Mouse (Mus musculus): ENCODE measurements around the gene Tstd3. TPM values are rescaled to one million over a fixed set of nuclear protein-coding genes. Genes with fewer than 3 reads are reported as not detected.

Tstd3 gene
- polyA plus RNA-seq, 1 experiment, result 6.4 TPM

DNA sequence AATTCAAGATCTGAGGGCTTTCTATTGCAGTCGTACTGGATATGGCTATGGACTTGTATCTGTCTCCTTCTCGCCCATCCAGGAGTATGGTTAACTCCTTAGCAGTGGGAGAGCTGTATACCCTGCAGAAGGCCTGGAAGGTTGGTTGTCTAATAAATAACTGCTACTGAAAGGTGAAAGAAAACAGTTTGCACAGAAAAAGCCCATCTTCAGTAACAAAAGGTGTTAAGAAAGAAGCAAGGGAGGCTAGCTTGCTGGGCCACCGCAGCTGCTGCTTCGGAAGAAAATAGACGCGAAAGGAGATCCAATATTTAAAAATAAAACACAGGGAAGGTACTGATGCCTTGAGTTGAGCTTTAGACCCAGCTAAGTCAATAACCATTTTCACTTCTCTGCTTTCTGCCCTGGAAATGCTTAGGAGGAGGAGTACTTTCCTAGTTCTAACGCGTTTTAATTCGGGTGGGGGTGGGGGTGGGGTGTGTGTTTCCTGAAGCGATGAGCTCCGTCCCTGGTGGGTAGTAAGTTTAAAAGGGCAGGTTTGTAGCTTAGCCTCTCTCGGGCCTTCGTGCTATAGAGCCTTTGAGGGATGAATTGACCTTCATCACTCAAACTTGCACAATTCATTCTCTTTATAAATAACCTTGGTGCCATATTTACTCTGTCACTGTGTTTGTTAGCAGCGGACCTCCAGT is 695 bp downstream of the Tstd3 start:
- Histone ChIP-seq H3K27me3 (ENCODE audit: control insufficient read depth, insufficient read depth, insufficient read length) (no peaks in the 10 kb centered on the region), H3K79me3 (ENCODE audit: low read depth) (no peaks in the 10 kb centered on the region), H3K36me3 (ENCODE audit: control insufficient read depth, insufficient read depth) (no peaks in the 10 kb centered on the region), H3K79me2 (ENCODE audit: control insufficient read depth, insufficient read depth) (no peaks in the 10 kb centered on the region), H3ac (ENCODE audit: control insufficient read depth, insufficient read length, low read depth) (peak overlapping the region; percentile 69), H3K4me3 (ENCODE audit: insufficient read depth, poor library complexity, severe bottlenecking) (peak overlapping the region; percentile 52)
- TF ChIP-seq CTCF (IDR thresholded peaks at IDR 0.05; ENCODE audit: control insufficient read depth, insufficient read depth, insufficient read length), result no peak
- no peak for TF ChIP-seq USF1 (IDR thresholded peaks at IDR 0.05; ENCODE audit: low read depth)
- no peak for TF ChIP-seq FOSL1 (IDR thresholded peaks at IDR 0.05; ENCODE audit: insufficient read depth, low read length, poor library complexity, severe bottlenecking)
- no peak for TF ChIP-seq CEBPB (IDR thresholded peaks at IDR 0.05; ENCODE audit: low read depth)
- TF ChIP-seq MYOD1 (IDR thresholded peaks at IDR 0.05; ENCODE audit: control insufficient read depth, insufficient read length, low read depth), result no peak
- TF ChIP-seq MYOG (IDR thresholded peaks at IDR 0.05; ENCODE audit: control insufficient read depth, extremely low read depth, insufficient read length), result no peak
- no peak for TF ChIP-seq MAX (IDR thresholded peaks at IDR 0.05)

DNA sequence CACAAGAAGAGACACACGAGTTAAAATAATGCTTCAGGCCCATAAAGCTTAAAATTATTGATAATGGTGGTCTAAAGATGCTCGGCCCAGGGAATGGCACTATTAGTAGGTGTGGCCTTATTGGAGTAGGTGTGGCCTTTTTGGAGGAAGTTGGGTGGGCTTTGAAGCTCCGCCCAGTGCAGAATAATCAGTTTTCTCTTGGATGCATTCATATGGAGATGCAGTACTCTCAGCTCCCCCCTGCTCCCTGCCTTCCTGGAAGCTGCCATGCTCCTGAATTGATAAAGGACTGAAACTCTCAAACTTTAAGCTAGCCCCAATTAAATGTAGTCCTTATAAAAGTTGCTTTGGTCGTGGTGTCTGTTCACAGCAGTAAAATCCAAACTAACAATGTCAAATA is 3.2 kb downstream of the Tstd3 start:
- H3K27me3 ChIP-seq (ENCODE audit: control insufficient read depth, insufficient read depth, insufficient read length), result no peaks in the 10 kb centered on the region
- peaks cover 10% of the 10 kb centered on the region for H3K36me3 ChIP-seq (ENCODE audit: control insufficient read depth, insufficient read depth)
- H3K79me3 ChIP-seq (ENCODE audit: low read depth), result no peaks in the 10 kb centered on the region
- H3K79me2 ChIP-seq (ENCODE audit: control insufficient read depth, insufficient read depth), result no peaks in the 10 kb centered on the region
- no peak for TF ChIP-seq MYOG (IDR thresholded peaks at IDR 0.05; ENCODE audit: control insufficient read depth, extremely low read depth, insufficient read length)
- TF ChIP-seq CEBPB (IDR thresholded peaks at IDR 0.05; ENCODE audit: low read depth), result no peak
- TF ChIP-seq FOSL1 (IDR thresholded peaks at IDR 0.05; ENCODE audit: insufficient read depth, low read length, poor library complexity, severe bottlenecking), result no peak
- no peak for TF ChIP-seq USF1 (IDR thresholded peaks at IDR 0.05; ENCODE audit: low read depth)
- no peak for TF ChIP-seq CTCF (IDR thresholded peaks at IDR 0.05; ENCODE audit: control insufficient read depth, insufficient read depth, insufficient read length)
- TF ChIP-seq MAX (IDR thresholded peaks at IDR 0.05), result no peak
- TF ChIP-seq MYOD1 (IDR thresholded peaks at IDR 0.05; ENCODE audit: control insufficient read depth, insufficient read length, low read depth), result no peak
- H3ac ChIP-seq (ENCODE audit: control insufficient read depth, insufficient read length, low read depth), result no peak overlapping the region
- no peak overlapping the region for H3K4me3 ChIP-seq (ENCODE audit: insufficient read depth, poor library complexity, severe bottlenecking)

DNA sequence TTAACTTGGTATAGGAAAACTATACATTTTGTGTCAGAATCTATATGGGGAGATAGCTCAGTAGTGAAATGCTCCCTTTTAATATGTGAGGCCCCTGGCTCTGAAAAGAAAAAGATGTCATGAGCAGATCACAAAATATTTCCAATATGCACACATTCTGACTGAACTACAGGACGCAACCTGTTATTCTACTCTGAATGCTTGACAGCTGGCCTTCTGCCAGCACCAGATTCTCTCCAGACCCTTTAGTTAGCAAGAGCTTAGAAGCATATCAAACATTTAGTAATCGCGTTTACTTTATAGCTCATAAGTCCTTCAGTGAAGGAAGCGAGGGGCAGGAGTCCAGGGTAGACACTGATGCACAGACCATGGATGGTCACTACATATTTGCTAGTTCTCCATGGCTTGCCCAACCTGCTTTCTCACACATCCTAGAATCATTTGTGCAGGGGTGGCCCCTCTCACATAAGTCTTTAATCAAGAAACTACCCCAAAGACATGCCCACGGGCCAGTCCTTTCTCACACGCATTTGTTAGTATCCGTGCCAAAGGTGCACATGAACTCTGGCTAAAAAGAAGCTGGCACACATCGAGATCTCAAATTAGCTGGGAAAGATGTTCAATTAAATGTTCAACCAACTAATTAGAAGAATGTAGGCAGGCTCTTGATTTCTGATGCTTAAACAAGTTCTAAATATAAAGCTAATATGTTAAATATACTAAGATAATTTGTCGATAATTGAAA is 5.4 kb downstream of the Tstd3 start:
- H3K4me3 ChIP-seq (ENCODE audit: insufficient read depth, poor library complexity, severe bottlenecking), result no peak overlapping the region
- H3K36me3 ChIP-seq (ENCODE audit: control insufficient read depth, insufficient read depth), result peaks cover 14% of the 10 kb centered on the region
- TF ChIP-seq USF1 (IDR thresholded peaks at IDR 0.05; ENCODE audit: low read depth) (no peak), CTCF (IDR thresholded peaks at IDR 0.05; ENCODE audit: control insufficient read depth, insufficient read depth, insufficient read length) (no peak), MYOG (IDR thresholded peaks at IDR 0.05; ENCODE audit: control insufficient read depth, extremely low read depth, insufficient read length) (no peak), CEBPB (IDR thresholded peaks at IDR 0.05; ENCODE audit: low read depth) (no peak), FOSL1 (IDR thresholded peaks at IDR 0.05; ENCODE audit: insufficient read depth, low read length, poor library complexity, severe bottlenecking) (no peak), MAX (IDR thresholded peaks at IDR 0.05) (no peak), MYOD1 (IDR thresholded peaks at IDR 0.05; ENCODE audit: control insufficient read depth, insufficient read length, low read depth) (no peak)
- H3K27me3 ChIP-seq (ENCODE audit: control insufficient read depth, insufficient read depth, insufficient read length), result no peaks in the 10 kb centered on the region
- H3ac ChIP-seq (ENCODE audit: control insufficient read depth, insufficient read length, low read depth), result no peak overlapping the region
- no peaks in the 10 kb centered on the region for H3K79me2 ChIP-seq (ENCODE audit: control insufficient read depth, insufficient read depth)
- no peaks in the 10 kb centered on the region for H3K79me3 ChIP-seq (ENCODE audit: low read depth)

DNA sequence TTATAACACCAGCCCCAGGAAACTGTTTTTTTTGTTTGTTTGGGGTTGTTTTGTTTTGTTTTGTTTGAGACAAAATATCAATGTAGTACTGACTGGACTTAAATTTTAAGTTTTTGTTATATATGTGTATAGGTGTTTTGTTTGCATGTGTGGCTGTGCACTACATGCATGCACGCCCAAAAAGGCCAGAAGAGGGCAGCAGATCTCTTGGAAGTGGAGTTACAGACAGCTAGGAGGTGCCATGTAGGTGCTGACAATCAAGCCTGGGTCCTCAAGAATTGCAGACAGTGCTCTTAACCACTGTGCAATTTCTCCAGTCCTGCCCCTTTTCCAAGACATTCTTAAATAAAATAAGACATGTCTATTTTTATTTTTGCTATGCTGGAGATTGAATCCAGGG is 8.2 kb downstream of the Tstd3 start:
- no peaks in the 10 kb centered on the region for H3K79me3 ChIP-seq (ENCODE audit: low read depth)
- H3K27me3 ChIP-seq (ENCODE audit: control insufficient read depth, insufficient read depth, insufficient read length), result no peaks in the 10 kb centered on the region
- peaks cover 14% of the 10 kb centered on the region for H3K36me3 ChIP-seq (ENCODE audit: control insufficient read depth, insufficient read depth)
- H3ac ChIP-seq (ENCODE audit: control insufficient read depth, insufficient read length, low read depth), result no peak overlapping the region
- H3K79me2 ChIP-seq (ENCODE audit: control insufficient read depth, insufficient read depth), result no peaks in the 10 kb centered on the region
- TF ChIP-seq MYOD1 (IDR thresholded peaks at IDR 0.05; ENCODE audit: control insufficient read depth, insufficient read length, low read depth) (no peak), MAX (IDR thresholded peaks at IDR 0.05) (no peak), CTCF (IDR thresholded peaks at IDR 0.05; ENCODE audit: control insufficient read depth, insufficient read depth, insufficient read length) (no peak), MYOG (IDR thresholded peaks at IDR 0.05; ENCODE audit: control insufficient read depth, extremely low read depth, insufficient read length) (no peak), FOSL1 (IDR thresholded peaks at IDR 0.05; ENCODE audit: insufficient read depth, low read length, poor library complexity, severe bottlenecking) (no peak), CEBPB (IDR thresholded peaks at IDR 0.05; ENCODE audit: low read depth) (no peak)
- no peak overlapping the region for H3K4me3 ChIP-seq (ENCODE audit: insufficient read depth, poor library complexity, severe bottlenecking)

DNA sequence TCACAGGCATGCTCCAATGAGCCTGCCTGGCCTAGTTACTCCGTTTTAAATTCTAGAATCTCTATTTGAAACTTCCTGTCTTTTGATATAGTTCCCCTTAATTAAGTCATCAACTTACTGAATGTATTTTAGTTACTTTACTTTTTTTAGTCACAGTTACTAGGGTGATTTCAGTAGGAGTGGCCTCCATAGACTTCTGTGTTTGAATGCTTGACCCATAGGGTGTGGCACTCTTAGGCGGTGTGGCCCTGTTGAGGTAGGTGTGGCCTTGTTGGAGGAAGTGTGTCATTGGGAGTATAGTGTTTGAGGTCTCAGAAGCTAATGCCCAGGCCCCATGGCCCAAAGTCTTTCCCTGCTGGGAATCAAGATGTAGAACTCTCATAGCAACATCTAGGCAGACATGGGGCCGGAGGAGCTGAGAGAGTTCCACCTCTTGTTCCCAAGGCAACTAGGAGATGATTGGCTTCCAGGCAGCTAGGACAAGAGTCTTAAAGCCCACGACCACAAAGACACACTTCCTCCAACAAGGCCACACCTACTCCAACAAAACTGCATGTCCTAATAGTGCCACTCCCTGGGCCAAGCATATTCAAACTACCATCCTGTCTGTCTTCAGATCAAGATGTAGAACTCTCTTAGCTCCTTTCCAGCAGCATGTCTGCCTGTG is 11.8 kb downstream of the Tstd3 start:
- Histone ChIP-seq H3K27me3 (ENCODE audit: control insufficient read depth, insufficient read depth, insufficient read length) (no peaks in the 10 kb centered on the region), H3K36me3 (ENCODE audit: control insufficient read depth, insufficient read depth) (peaks cover 33% of the 10 kb centered on the region), H3ac (ENCODE audit: control insufficient read depth, insufficient read length, low read depth) (no peak overlapping the region), H3K4me3 (ENCODE audit: insufficient read depth, poor library complexity, severe bottlenecking) (no peak overlapping the region), H3K79me3 (ENCODE audit: low read depth) (no peaks in the 10 kb centered on the region), H3K79me2 (ENCODE audit: control insufficient read depth, insufficient read depth) (no peaks in the 10 kb centered on the region)
- TF ChIP-seq MYOG (IDR thresholded peaks at IDR 0.05; ENCODE audit: control insufficient read depth, extremely low read depth, insufficient read length) (no peak), USF1 (IDR thresholded peaks at IDR 0.05; ENCODE audit: low read depth) (no peak), CEBPB (IDR thresholded peaks at IDR 0.05; ENCODE audit: low read depth) (no peak), FOSL1 (IDR thresholded peaks at IDR 0.05; ENCODE audit: insufficient read depth, low read length, poor library complexity, severe bottlenecking) (no peak), MAX (IDR thresholded peaks at IDR 0.05) (no peak), MYOD1 (IDR thresholded peaks at IDR 0.05; ENCODE audit: control insufficient read depth, insufficient read length, low read depth) (no peak), CTCF (IDR thresholded peaks at IDR 0.05; ENCODE audit: control insufficient read depth, insufficient read depth, insufficient read length) (no peak)
